Mouse (Mus musculus) liver, embryonic 12.5 days (tissue): ENCODE measurements around the gene Ippk. TPM values are rescaled to one million over a fixed set of nuclear protein-coding genes. Genes with fewer than 3 reads are reported as not detected.

ENCODE experiments used
- ATAC-seq: fragments of 200-750 bp; cut with Nextera tagmentation; 2 replicates; pipeline ENCODE4 v1.8.0; 2017; ENCODE audit warnings: moderate number of reproducible peaks, mild to moderate bottlenecking, moderate library complexity
- H3K27ac ChIP-seq: fragments of 300-500 bp; sonication (generic); 2 replicates; pipeline ENCODE4 v1.5.1; 2016; ENCODE audit warnings: mild to moderate bottlenecking
- H3K27me3 ChIP-seq: fragments of 300-500 bp; sonication (generic); replicated peaks from 2 replicates; pipeline ENCODE4 v1.6.1; 2016; ENCODE audit warnings: mild to moderate bottlenecking, moderate library complexity
- H3K36me3 ChIP-seq: fragments of 300-500 bp; sonication (generic); 2 replicates; pipeline ENCODE4 v1.6.1; 2016; ENCODE audit warnings: mild to moderate bottlenecking, moderate library complexity
- H3K4me1 ChIP-seq: fragments of 300-500 bp; sonication (generic); 2 replicates; pipeline ENCODE4 v1.6.1; 2016
- H3K4me2 ChIP-seq: fragments of 300-500 bp; sonication (generic); 2 replicates; pipeline ENCODE4 v1.6.1; 2016; ENCODE audit warnings: mild to moderate bottlenecking, moderate library complexity
- H3K4me3 ChIP-seq: fragments of 300-500 bp; sonication (generic); 2 replicates; pipeline ENCODE4 v1.5.1; 2016; ENCODE audit warnings: mild to moderate bottlenecking, moderate library complexity
- H3K9ac ChIP-seq: fragments of 300-500 bp; sonication (generic); 2 replicates; pipeline ENCODE4 v1.6.1; 2016; ENCODE audit warnings: mild to moderate bottlenecking, moderate library complexity
- H3K9me3 ChIP-seq: fragments of 300-500 bp; sonication (generic); replicated peaks from 2 replicates; pipeline ENCODE4 v1.6.1; 2016; ENCODE audit warnings: mild to moderate bottlenecking, moderate library complexity
- WGBS: fragments of 180-500 bp; shearing (Covaris S2); methylation state at CpG from one replicate; pipeline ENCODE4 v1.1.7; 2016; ENCODE audit not compliant: insufficient replicate concordance; 5-methylcytosine and 5-hydroxymethylcytosine counted together
- polyA plus RNA-seq: library from polyadenylated mRNA; unstranded; fragments of >200 nt; fragmentation: Nextera tagmentation; extraction: Ambion mirVana; gene quantifications from 2 replicates; pipeline ENCODE4 v1.2.1, GENCODE M21; 2016

The Ippk gene
- polyA plus RNA-seq, 1 experiment from 2014 or later = 13.9 TPM

DNA sequence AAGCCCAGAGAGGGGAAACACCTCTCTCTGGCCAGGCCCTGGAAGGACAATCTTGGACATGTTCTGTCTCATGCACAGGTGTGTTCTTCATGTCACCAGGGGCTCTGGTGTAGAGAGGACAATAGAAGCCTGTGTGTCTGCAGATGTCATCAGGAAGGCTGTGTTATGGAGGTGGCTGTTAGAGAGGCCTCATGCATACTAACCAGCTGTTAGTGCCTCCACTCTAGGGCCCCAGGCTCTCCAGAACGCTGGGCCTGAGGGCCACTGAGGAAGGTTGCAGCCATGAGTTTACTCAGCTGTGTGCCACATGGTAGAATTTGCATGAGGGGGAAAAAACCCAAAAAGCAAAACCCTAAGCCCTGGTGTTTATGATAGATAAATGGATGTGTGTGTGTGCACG lies 46.5 kb downstream of the Ippk start:
- H3K9me3 ChIP-seq = no peaks in the 10 kb centered on the region
- H3K4me1 ChIP-seq = peaks cover 23% of the 10 kb centered on the region
- peaks cover 36% of the 10 kb centered on the region for H3K36me3 ChIP-seq
- 67% methylated on average over 2 of the region's 2 CpGs for WGBS
- H3K27ac ChIP-seq = no peak overlapping the region
- ATAC-seq = no peak
- H3K9ac ChIP-seq = no peak overlapping the region
- H3K27me3 ChIP-seq = no peaks in the 10 kb centered on the region
- no peak overlapping the region for H3K4me3 ChIP-seq
- no peak overlapping the region for H3K4me2 ChIP-seq

DNA sequence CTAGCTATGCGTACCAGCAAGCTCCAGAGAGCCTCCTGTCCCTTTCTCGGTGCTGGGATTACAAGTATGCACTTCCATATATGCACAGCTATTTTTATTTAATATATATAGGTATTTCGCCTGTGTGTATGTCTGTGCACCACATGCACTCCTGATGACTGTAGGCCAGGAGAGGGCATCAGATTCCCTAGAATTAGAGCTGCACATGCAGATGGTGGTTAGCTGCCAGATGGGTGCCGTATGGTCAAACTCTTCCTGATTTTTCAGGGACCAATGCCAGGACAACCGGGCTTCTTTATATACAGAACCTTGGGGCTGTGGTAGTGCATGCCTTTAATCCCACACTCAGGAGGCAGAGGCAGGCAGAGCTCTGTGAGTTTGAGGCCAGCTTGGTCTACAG lies 48.0 kb downstream of the Ippk start:
- no peak overlapping the region for H3K27ac ChIP-seq
- no peak overlapping the region for H3K9ac ChIP-seq
- H3K27me3 ChIP-seq = no peaks in the 10 kb centered on the region
- no peak overlapping the region for H3K4me2 ChIP-seq
- no peak for ATAC-seq
- no peaks in the 10 kb centered on the region for H3K9me3 ChIP-seq
- peaks cover 24% of the 10 kb centered on the region for H3K36me3 ChIP-seq
- H3K4me3 ChIP-seq = no peak overlapping the region
- 79% methylated on average over 5 of the region's 5 CpGs for WGBS
- H3K4me1 ChIP-seq = peaks cover 23% of the 10 kb centered on the region

DNA sequence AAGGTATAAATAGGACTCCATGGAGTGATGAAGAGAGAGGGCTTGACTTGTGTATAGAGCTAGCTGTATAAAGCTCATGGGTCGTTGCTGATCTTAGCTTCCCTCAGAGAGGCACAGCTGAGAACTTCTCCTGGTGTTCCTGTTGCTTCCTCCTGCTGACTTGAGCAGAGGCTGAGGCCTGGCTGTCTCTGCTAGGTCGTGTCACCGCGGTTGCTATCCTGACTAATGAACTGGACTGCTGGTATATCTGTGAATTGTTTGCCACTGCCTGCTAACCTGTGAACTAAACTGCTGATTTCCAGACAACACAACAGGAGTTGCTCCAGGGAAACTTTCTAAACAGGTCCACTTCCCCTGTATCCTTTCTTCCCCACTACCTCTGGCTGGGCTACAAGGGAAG lies 49.3 kb downstream of the Ippk start:
- Histone ChIP-seq H3K9me3 (no peaks in the 10 kb centered on the region), H3K36me3 (peaks cover 10% of the 10 kb centered on the region), H3K4me2 (no peak overlapping the region), H3K9ac (no peak overlapping the region), H3K27me3 (no peaks in the 10 kb centered on the region), H3K4me3 (no peak overlapping the region), H3K4me1 (peaks cover 20% of the 10 kb centered on the region), H3K27ac (no peak overlapping the region)
- no peak for ATAC-seq
- WGBS = 65% methylated on average over 4 of the region's 4 CpGs

DNA sequence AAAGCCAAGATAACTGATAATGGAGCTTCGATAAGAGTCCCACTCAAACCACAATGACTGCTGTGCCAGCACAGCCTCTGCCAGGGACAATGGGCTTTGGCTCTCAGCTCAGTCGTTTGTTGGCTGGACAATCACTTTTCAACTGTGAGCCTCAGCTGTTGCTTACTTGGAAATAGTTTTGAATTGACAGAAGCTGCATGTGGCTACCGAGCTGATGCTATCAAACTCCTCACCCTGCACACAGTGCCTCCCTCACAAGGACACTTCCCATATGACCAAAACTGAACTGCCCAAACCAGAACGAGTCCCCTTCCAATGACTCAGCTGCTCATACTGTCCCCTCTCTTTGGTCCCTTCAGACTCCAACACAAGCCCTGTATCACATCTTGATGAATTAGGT lies 49.8 kb downstream of the Ippk start:
- Histone ChIP-seq H3K27me3 (no peaks in the 10 kb centered on the region), H3K4me1 (peaks cover 16% of the 10 kb centered on the region), H3K4me2 (no peak overlapping the region), H3K27ac (no peak overlapping the region), H3K9me3 (no peaks in the 10 kb centered on the region), H3K36me3 (peaks cover 6% of the 10 kb centered on the region; the same call in 1 of the 2 replicates), H3K4me3 (no peak overlapping the region), H3K9ac (no peak overlapping the region)
- ATAC-seq = no peak
- 41% methylated on average over 4 of the region's 4 CpGs for WGBS

DNA sequence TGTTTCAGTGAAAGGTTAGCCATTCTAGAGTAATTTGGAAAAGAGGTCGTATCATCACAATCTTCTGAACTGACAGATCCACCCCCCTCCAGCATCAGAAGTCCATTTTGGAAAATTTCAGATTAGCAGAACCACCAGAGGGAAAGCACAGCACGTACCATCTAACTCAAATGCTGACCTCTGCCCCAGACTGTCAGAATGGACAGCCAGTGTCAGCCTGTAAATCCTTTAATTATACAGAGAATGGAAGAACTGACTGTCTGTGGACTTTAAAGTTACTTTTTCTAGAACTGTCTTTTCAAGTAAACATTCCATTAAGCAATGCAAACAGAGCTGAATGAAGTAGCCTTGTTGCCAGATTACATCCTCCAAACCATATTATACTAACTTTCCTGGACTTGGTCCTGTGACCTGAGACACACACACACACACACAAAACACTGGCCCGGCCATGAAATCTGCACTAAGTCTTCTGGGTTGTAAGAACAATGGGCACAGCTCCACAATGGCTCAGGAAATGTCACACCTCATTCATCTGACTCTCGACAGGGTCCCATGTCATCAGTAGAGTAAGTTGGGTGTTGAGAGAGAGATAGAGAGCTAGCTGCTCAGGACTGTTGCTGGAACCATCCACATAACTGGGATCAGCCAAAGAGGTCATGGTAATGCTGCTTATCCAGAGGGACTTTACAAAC lies 51.1 kb downstream of the Ippk start:
- ATAC-seq = no peak
- no peak overlapping the region for H3K4me3 ChIP-seq
- H3K27me3 ChIP-seq = no peaks in the 10 kb centered on the region
- H3K36me3 ChIP-seq = no peaks in the 10 kb centered on the region
- 62% methylated on average over 4 of the region's 4 CpGs for WGBS
- no peaks in the 10 kb centered on the region for H3K9me3 ChIP-seq
- H3K9ac ChIP-seq = no peak overlapping the region
- peaks cover 4% of the 10 kb centered on the region for H3K4me1 ChIP-seq
- no peak overlapping the region for H3K4me2 ChIP-seq
- no peak overlapping the region for H3K27ac ChIP-seq

DNA sequence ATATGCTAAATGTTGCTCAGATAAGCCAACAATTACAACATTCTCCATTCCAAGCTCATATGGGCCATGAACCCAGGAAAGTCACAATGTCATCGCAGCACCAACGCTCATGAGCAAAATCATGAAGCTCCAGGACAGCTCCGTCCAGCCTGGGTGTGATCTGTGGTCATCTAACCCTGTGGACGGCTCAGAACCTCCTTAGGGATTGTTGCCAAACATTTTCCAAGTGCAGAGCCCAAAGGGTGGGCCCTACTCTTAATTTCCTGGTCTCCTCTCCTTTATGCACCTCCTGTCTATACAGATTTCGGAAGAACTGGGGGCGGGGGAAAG lies 51.6 kb downstream of the Ippk start:
- no peaks in the 10 kb centered on the region for H3K36me3 ChIP-seq
- no peaks in the 10 kb centered on the region for H3K27me3 ChIP-seq
- H3K9ac ChIP-seq = no peak overlapping the region
- no peak for ATAC-seq
- peaks cover under 1% of the 10 kb centered on the region for H3K4me1 ChIP-seq
- no peak overlapping the region for H3K27ac ChIP-seq
- 89% methylated on average over 6 of the region's 6 CpGs for WGBS
- no peaks in the 10 kb centered on the region for H3K9me3 ChIP-seq
- no peak overlapping the region for H3K4me3 ChIP-seq
- H3K4me2 ChIP-seq = no peak overlapping the region

DNA sequence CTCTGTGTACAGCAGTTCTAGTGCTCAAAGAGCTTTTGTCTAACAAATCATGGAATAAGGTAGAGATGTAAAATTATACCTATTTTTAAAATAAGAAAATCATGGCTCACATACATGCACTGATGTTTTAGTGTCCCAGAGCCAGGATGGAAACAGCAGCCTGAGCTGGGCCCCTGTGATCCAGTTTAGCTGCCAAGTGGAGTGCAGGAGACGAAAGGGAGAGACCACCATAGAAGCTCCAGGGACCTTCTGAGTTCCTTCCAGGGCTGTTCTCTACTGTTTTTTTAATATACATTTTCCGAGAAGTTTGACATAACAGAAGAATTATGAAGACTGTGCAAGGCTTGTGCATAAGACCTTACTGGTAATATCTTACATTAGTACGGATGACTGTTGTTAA lies 56.8 kb downstream of the Ippk start:
- no peaks in the 10 kb centered on the region for H3K4me1 ChIP-seq
- H3K27ac ChIP-seq = no peak overlapping the region
- H3K27me3 ChIP-seq = no peaks in the 10 kb centered on the region
- H3K4me2 ChIP-seq = no peak overlapping the region
- no peak overlapping the region for H3K4me3 ChIP-seq
- 82% methylated on average over 3 of the region's 3 CpGs for WGBS
- ATAC-seq = no peak
- no peak overlapping the region for H3K9ac ChIP-seq
- H3K9me3 ChIP-seq = no peaks in the 10 kb centered on the region
- no peaks in the 10 kb centered on the region for H3K36me3 ChIP-seq

DNA sequence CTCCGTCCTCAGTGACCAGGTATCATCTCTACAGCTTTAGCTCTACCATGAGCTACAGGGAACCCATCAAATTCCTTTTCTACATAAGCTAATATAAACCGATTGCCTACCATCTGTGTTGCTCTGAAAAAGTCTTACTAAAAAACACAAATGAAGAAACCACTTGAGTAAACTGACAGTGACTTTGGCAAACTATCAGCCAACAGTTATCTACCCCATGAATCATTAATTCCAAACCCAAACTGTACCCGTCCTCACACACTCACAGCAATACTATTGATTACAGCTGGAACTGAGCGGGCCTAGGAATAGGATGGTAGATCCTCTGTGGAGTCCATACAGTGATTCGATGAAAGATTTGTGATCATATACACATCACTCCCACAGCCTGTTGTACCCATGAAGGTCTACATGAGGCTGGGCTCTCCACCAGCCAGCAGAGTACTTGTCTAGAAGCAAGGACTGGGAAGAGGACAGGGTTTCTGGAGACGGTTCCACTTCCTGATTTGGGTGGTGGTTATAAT lies 57.9 kb downstream of the Ippk start:
- H3K9ac ChIP-seq = no peak overlapping the region
- H3K9me3 ChIP-seq = no peaks in the 10 kb centered on the region
- no peak overlapping the region for H3K4me3 ChIP-seq
- H3K27me3 ChIP-seq = no peaks in the 10 kb centered on the region
- no peaks in the 10 kb centered on the region for H3K36me3 ChIP-seq
- no peak for ATAC-seq
- H3K4me2 ChIP-seq = no peak overlapping the region
- no peaks in the 10 kb centered on the region for H3K4me1 ChIP-seq
- 76% methylated on average over 6 of the region's 6 CpGs for WGBS
- H3K27ac ChIP-seq = no peak overlapping the region

DNA sequence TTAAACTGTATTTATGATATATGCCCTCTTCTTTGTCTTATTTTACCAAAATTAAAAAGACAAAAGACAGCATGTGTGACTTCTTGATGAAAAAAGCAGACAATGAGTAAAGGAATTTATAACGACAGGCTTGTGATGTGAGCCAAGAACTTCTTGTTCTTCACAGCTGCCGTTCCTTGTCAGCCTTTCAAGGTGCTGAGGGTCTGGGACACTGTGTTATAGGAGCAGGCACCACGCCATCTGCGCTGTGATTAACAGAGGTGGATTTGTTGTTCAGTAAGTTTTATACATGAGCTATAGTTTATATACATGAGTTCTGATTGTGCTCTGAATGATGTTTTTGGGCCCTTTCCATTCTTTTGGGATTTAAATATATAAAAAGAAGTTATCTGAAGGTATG lies 58.4 kb downstream of the Ippk start:
- Histone ChIP-seq H3K4me1 (no peaks in the 10 kb centered on the region), H3K36me3 (no peaks in the 10 kb centered on the region), H3K4me2 (no peak overlapping the region), H3K4me3 (no peak overlapping the region), H3K9ac (no peak overlapping the region), H3K9me3 (no peaks in the 10 kb centered on the region), H3K27me3 (no peaks in the 10 kb centered on the region), H3K27ac (no peak overlapping the region)
- 76% methylated on average over 4 of the region's 4 CpGs for WGBS
- no peak for ATAC-seq

DNA sequence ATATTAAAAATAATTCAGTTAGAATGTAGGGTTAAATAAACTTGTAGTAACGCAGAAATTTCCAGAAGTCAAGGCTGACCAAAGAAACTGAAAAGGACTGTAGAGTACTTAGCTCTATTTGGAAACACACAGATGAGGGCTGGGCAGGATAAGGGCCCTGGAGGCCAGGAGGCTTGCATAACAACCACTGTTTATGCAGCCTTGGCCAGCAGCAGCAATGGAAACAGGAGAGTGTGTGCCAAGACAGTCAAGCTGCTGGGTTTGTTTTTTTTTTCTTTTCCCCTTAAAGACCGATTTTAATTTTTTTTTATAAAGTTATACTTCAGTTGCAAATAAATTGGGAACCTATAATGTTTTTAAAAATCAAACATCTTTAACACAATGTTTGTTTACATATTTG lies 59.0 kb downstream of the Ippk start:
- Histone ChIP-seq H3K4me3 (no peak overlapping the region), H3K27ac (no peak overlapping the region), H3K4me1 (no peaks in the 10 kb centered on the region), H3K27me3 (no peaks in the 10 kb centered on the region), H3K9ac (no peak overlapping the region), H3K4me2 (no peak overlapping the region), H3K36me3 (no peaks in the 10 kb centered on the region), H3K9me3 (no peaks in the 10 kb centered on the region)
- WGBS = 69% methylated on average over 2 of the region's 2 CpGs
- ATAC-seq = no peak

DNA sequence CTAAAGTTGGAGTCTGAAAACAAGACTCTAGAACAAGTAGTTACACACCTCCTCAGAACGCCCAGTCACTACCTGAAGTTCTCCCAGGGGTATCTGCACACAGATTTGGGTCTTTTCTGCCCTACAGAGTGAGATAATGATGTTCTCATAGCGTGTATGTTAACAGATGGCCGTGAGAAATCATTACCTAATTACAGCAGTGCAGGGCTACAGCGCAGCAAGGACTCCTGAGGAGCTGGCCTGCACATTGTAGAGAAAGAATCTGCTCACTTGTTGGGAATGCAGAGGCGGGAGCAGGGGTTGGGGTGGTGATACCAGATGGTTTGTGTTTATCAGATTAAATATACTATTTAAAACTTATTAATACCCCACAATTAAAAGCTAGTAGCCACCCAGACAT lies 59.5 kb downstream of the Ippk start:
- H3K4me1 ChIP-seq = no peaks in the 10 kb centered on the region
- H3K27me3 ChIP-seq = no peaks in the 10 kb centered on the region
- H3K27ac ChIP-seq = no peak overlapping the region
- ATAC-seq = no peak
- H3K9me3 ChIP-seq = no peaks in the 10 kb centered on the region
- H3K36me3 ChIP-seq = no peaks in the 10 kb centered on the region
- no peak overlapping the region for H3K4me3 ChIP-seq
- WGBS = 71% methylated on average over 5 of the region's 5 CpGs
- no peak overlapping the region for H3K9ac ChIP-seq
- H3K4me2 ChIP-seq = no peak overlapping the region

DNA sequence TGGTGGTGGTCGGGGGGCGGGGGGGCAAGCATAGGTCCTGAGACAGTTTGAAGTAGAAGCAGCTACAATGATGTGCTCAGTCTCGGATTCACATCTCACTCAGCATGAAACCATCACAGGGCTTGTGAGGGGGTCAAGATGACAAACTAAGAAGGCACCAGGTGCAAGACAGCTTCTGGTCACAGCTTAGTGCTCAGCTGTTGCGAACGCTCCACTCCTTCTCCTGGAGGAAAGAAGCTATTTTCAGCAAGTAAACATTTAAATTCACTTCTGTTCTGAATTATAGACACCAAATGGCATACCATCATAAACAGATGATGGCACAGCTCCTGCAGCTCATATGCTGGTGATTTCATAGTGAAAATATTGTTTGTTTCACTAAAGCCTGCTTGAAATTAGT lies 64.3 kb downstream of the Ippk start:
- Histone ChIP-seq H3K4me2 (no peak overlapping the region), H3K27me3 (no peaks in the 10 kb centered on the region), H3K36me3 (no peaks in the 10 kb centered on the region), H3K27ac (no peak overlapping the region), H3K9me3 (no peaks in the 10 kb centered on the region), H3K4me1 (no peaks in the 10 kb centered on the region), H3K4me3 (no peak overlapping the region), H3K9ac (no peak overlapping the region)
- no peak for ATAC-seq
- 78% methylated on average over 5 of the region's 5 CpGs for WGBS
